Mouse (Mus musculus): ENCODE results near the gene Lrrc51.
"Not testable (repeated sequence)": the region's sequence is repeated elsewhere in the genome, so short reads cannot be mapped to it uniquely, and the experiment has no call there.

Lrrc51 gene

GRCm38 (mm10) chr7:101938348-101938747, 4.7 kb upstream of the Lrrc51 start:
- in situ Hi-C loops (cut with MboI, MseI): loop anchor here in 1 of 2 experiments (5.0 kb wide), 1 partner anchor 614 kb away; no protein-coding TSS in a partner anchor

- in situ Hi-C loops (cut with MboI, MseI): loop anchor here in 1 of 2 experiments (5.0 kb wide), 1 partner anchor 615 kb away; no protein-coding TSS in a partner anchor
Observed at GRCm38 (mm10) chr7:101937569-101937968, 3.9 kb upstream of the Lrrc51 start.

GRCm38 (mm10) chr7:101936996-101937395, 3.3 kb upstream of the Lrrc51 start:
- in situ Hi-C loops (cut with MboI, MseI): loop anchor here in 1 of 2 experiments (5.0 kb wide), 1 partner anchor 615 kb away; no protein-coding TSS in a partner anchor

GRCm38 (mm10) chr7:101935957-101936356, 2.3 kb upstream of the Lrrc51 start:
- in situ Hi-C loops (cut with MboI, MseI): loop anchor here in 1 of 2 experiments (5.0 kb wide), 1 partner anchor 616 kb away; no protein-coding TSS in a partner anchor

- in situ Hi-C loops (cut with MboI, MseI): loop anchor here in 1 of 2 experiments (5.0 kb wide), 1 partner anchor 36 kb away; no protein-coding TSS in a partner anchor
Observed at GRCm38 (mm10) chr7:101933300-101933699, 395 bp downstream of the Lrrc51 start.

GRCm38 (mm10) chr7:101932551-101932950, 1.1 kb downstream of the Lrrc51 start:
- in situ Hi-C loops (cut with MboI, MseI): loop anchor here in 1 of 2 experiments (5.0 kb wide), 1 partner anchor 35 kb away; no protein-coding TSS in a partner anchor

- in situ Hi-C loops (cut with MboI, MseI): no loop called here
Observed at GRCm38 (mm10) chr7:101928093-101928492, 5.6 kb downstream of the Lrrc51 start.

GRCm38 (mm10) chr7:101925892-101926291, 7.8 kb downstream of the Lrrc51 start:
- in situ Hi-C loops (cut with MboI, MseI): not testable (repeated sequence)

GRCm38 (mm10) chr7:101918071-101918470, 15.6 kb downstream of the Lrrc51 start:
- in situ Hi-C loops (cut with MboI, MseI): loop anchor here in 1 of 2 experiments (5.0 kb wide), 1 partner anchor 164 kb away; the partner anchor contains the start of gene Trpc2

GRCm38 (mm10) chr7:101911982-101912381, 21.7 kb downstream of the Lrrc51 start:
- in situ Hi-C loops (cut with MboI, MseI): no loop called here

GRCm38 (mm10) chr7:101910138-101910537, 23.6 kb downstream of the Lrrc51 start:
- in situ Hi-C loops (cut with MboI, MseI): no loop called here

- in situ Hi-C loops (cut with MboI, MseI): no loop called here
Observed at GRCm38 (mm10) chr7:101908367-101908766, 25.3 kb downstream of the Lrrc51 start.

- in situ Hi-C loops (cut with MboI, MseI): no loop called here
Observed at GRCm38 (mm10) chr7:101906696-101907095, 27.0 kb downstream of the Lrrc51 start.

GRCm38 (mm10) chr7:101906287-101906681, 27.4 kb downstream of the Lrrc51 start, which contains the start of gene Tomt:
Gene Tomt (minus strand): TSS chr7:101906359.
- in situ Hi-C loops (cut with MboI, MseI): no loop called here

- in situ Hi-C loops (cut with MboI, MseI): no loop called here
Observed at GRCm38 (mm10) chr7:101905561-101906286, 28.0 kb downstream of the Lrrc51 start, which contains the start of gene Lamtor1. Gene Lamtor1 (plus strand): TSS chr7:101905904.

- in situ Hi-C loops (cut with MboI, MseI): no loop called here
Observed at GRCm38 (mm10) chr7:101902846-101903245, 30.8 kb downstream of the Lrrc51 start.

GRCm38 (mm10) chr7:101901969-101902368, 31.7 kb downstream of the Lrrc51 start:
- in situ Hi-C loops (cut with MboI, MseI): no loop called here

- in situ Hi-C loops (cut with MboI, MseI): no loop called here
Observed at GRCm38 (mm10) chr7:101900331-101901097, 33.2 kb downstream of the Lrrc51 start.

- in situ Hi-C loops (cut with MboI, MseI): loop anchor here in 1 of 2 experiments (5.0 kb wide), 1 partner anchor 36 kb away; the partner anchor contains the start of genes Lrrc51 and Numa1
Observed at GRCm38 (mm10) chr7:101896104-101897066, 37.3 kb downstream of the Lrrc51 start.

GRCm38 (mm10) chr7:101895695-101896094, 38.0 kb downstream of the Lrrc51 start:
- in situ Hi-C loops (cut with MboI, MseI): loop anchor here in 1 of 2 experiments (5.0 kb wide), 1 partner anchor 37 kb away; the partner anchor contains the start of genes Lrrc51 and Numa1

Measured in T-helper 17 cell (primary cell).